Mouse (Mus musculus): ENCODE measurements at regions not wholly inside any gene's neighbourhood (a gene's known extent, or its start where the extent isn't known, plus 50 kb on each side); places are given as distances from the start of the nearest gene placed in this dataset.

GRCm38 (mm10) chr10:19150005-19150404 lies 134.5 kb upstream of the Tnfaip3 start:
- TF ChIP-seq MAX (IDR thresholded peaks at IDR 0.05; ENCODE audit: low read depth) (no peak), TCF3 (IDR thresholded peaks at IDR 0.05; ENCODE audit: insufficient read length, low read depth) (no peak), TCF12 (IDR thresholded peaks at IDR 0.05; ENCODE audit: insufficient read depth, poor library complexity, severe bottlenecking) (no peak), CEBPB (IDR thresholded peaks at IDR 0.05; ENCODE audit: insufficient read depth, poor library complexity, severe bottlenecking) (peak; percentile 47; the same call in 1 of the 2 replicates), POLR2A (IDR thresholded peaks at IDR 0.05; ENCODE audit: insufficient read length, low read depth) (no peak), MYOG (IDR thresholded peaks at IDR 0.05; ENCODE audit: control insufficient read depth in 1 of 3, insufficient read depth in 1 of 3, insufficient read length in 2 of 3, low read depth in 2 of 3) (no peak), USF1 (IDR thresholded peaks at IDR 0.05; ENCODE audit: low read depth) (no peak)
